Mouse (Mus musculus) cerebellum, adult 11-12 months (tissue): ENCODE results near the gene Aco1.

ENCODE experiments used
- DNase-seq: peaks from one replicate; pipeline ENCODE4 v3.0.0; 2022

The Aco1 gene

DNA sequence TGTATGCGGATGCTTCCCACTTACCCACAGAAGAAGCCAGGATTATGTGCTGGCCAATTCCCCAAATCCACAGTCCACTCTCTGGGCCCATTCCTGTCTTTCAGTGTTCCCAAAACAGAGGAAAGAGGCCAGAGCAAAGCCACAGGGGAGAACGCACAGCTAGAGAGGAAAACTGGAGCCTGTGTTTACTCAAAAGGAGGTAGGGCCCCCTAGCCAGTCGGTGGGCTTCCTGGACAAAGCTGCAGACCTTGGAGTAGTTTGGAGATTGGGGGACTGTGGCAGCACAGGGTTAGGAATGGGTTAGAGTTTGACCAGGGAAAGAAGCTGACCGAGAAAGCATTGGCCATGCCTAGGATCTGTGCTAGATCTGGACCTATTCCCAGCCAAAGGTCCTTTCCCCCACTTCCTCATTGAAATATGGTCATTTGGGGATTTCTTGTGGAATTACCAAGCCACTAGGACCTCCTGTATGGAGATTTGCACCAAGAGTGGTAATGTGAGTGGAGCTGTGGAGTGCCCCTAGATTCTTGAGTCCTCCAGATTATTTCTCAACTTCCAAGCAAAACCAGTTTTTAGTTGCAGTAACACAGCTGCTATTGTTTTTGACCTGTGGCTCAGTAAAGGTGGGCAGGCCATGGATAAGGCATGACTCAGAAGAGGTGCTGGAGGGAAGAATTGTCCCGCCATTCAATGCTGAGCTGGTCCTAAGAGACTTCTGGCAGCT, 14.8 kb downstream of the Aco1 start:
- DNase-seq: no peak

DNA sequence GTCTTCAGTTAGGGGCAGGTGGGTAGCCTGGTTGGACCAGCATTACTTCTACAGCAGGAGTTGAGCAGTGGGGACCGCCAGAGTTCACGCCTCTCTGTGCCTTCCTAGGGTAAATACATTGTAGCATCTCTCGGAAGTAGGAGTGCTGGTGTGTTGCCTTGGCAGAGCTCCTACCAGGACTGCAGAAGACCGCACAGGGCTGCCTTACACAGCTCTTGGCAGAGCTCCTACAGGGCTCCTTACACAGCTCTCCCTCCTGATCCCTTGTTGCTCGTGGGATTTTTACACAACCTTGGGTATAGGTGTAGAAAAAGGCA, 15.3 kb downstream of the Aco1 start:
- no peak for DNase-seq

DNA sequence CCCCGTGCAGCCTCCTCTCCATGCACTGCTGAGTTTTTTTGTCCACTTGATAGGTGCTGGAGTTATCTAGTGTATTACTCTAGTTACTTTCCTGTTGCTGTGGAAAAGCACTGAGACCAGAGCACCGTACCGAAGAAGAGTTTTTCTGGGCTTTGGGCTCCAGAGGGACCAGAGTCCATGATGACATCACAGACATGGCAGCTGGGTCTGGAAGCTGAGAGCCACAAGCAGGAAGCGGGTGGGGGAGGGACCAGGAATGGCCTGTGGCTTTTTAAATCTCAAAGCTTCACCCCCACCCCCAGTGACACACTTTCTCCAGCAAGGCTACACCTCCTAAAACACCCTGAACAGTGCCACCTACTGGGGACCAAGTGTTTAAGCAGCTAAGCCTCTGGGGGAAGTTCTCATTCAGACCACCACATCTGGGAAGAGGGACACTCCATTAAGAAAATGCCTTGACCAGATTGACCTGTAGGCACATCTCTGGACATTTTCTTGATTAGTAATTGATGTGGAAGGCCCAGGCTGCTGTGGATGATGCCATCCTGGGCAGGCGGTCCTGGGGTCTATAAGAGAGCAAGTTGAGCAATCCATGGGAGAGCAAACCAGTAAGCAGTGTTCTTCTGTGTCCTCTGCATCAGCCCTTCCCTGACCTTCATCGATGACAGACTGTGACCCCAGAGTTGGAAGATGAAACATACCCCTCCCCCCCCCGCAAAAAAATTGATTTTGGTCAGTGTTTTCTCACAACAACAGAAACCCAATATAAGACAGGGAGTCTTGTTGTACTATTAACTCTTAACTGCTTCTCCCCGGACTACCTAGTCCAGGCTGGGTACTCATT, 17.9 kb downstream of the Aco1 start:
- DNase-seq: no peak

DNA sequence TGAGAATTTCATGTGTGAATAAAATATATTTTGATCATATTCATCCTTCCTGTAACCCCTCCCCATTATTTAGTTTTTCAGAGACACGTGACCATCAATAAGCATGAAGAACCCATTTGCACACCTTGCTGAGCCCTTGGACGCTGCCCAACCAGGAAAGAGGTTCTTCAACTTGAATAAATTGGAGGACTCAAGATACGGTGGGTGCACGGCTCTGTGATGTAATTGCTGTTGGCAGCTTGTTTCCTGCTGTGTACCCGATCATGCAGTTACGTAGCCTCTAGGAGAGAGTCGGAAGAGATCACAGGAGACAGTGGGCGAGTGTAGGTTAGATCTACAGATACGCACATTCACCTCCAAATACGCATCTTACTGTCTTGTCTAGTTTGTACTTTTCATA, 20.8 kb downstream of the Aco1 start:
- DNase-seq: no peak

DNA sequence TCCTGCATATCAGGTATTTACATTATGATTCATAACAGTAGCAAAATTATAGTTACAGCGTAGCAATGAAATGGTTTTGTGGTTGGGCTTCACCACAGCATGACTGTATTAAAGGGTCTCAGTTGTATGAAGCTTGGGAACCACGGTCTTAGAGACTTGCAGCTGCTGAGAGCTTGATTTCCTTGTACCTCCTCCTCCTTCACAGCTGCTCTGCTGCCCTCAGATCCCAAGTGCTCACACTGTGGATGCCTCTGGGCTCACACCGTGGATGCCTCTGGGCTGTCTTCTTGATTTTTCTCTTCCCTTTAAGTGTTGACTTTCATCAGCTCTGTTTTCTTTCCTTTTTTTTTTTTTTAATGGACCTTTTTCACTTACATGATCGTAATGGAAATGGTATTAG, 28.6 kb downstream of the Aco1 start:
- DNase-seq: no peak

DNA sequence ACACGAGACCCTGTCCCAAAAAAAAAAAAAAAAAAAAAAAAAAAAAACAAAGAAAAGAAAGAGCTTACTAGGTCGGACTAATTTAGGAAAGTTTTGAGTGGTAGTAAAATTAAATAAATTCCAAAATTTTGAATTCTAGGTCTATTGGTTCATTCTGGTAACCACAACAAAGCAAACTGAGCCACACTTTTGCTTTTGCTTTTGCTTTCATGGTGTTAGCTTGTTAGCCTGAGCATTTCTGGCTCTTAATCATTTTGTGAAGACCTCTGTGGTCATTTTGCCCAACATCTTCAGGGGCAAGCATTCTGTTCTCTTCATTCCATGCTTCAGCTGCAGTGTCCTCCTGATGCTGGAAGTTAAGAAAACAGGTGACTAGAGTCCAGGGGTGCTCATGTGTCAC, 29.5 kb downstream of the Aco1 start:
- no peak for DNase-seq

DNA sequence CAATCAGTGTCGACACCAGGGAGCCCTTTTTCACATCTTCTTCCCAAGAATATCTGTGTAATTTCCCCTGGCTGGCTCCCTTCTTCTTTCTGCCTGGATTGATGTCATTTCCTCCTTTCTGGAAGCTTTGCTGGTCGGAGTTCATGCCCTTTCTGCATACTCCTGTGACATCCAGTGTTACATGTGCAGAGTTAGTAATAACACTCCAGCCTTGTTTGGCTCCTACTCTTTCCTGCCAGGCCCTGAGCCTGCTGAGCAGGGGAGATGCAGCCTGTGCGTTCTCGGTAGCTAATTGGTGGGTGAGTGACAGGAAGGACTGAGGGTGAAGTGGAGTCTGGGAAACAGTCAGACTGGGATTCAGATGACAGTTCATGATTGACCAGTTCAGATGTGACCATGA, 31.4 kb downstream of the Aco1 start:
- no peak for DNase-seq

DNA sequence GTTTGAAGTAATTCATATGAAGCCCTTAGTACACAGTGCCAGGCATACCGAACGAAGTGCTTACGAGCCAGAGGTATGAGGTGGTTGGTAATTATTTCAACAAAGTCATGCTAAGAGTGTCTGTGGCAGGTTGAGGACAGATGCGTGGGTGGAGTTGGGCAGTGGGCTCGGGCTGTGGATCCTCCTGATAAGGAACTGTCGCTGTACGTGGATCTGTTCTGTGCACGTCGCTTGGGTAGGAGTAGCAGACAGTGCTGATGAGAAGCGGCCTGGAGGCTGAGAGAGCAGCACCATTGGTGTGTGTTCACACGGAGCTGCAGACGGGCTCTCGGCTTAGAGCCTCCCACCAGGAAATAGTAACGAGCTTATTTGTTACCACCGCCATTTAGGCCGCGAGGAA, 35.7 kb downstream of the Aco1 start:
- DNase-seq: no peak

DNA sequence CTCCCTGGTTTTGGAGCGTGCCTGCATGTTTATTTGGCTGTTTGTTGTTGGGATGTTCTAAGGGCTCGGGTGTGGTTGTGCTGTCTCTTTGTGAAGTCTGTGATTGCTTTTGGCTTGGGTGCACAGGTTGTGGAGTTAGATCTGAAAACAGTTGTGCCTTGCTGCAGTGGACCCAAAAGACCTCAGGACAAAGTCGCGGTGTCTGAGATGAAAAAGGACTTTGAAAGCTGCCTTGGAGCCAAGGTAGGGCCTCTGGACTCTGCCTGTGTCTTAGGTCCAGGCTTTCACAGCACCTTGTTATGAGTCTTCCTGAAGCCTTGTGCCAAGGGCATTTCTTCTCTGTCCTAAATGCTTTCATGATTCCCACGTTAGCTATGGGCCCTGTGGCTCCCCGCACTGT, 37.2 kb downstream of the Aco1 start:
- no peak for DNase-seq

DNA sequence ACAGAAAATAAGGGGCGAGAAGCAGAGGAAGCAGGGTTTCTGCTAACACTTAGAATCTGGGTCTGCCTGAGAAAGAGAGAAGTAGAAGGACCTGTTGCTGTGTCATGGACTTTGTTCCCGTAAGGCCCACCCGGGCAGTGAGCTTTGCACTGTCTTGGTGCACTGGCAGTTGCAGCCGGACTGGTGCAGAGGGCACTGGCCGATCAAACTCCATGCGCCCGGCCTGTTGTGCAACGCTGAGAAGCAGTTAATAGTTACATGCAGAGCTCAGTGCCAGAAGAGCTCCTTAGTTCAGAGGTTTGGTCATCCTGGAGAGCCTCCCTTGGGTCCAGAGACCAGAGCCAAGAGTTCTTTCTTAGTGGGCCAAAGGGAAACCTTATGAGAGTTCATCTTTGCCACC, 38.8 kb downstream of the Aco1 start:
- no peak for DNase-seq

DNA sequence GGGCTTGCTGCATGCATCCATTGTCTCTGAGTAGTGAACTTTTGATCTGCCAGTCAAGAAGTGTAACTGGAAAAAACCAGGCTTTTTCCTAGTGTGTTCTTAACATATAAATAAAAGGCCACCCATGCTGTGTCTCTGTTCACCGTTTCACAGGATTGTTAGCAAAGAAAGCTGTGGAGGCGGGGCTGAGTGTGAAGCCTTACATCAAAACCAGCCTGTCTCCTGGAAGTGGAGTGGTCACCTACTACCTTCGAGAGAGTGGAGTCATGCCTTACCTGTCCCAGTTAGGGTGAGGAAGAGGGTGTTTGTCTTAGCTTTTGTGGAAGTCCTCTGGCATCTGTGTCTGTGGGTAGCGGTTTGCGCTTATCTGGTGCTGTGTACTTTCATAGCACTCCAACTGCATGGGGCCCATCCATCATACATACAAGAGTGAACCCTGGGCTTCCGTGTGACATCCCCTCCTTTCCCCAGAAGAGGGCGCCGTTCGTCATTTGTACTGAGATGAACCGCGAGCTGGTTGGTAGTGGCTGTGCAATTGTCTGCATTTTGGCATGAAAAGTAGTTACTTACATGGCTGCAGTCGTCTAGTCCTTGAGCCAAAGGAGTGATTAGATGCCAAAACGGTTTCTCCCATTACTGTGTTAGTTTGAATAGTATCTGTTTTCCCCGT, 39.9 kb downstream of the Aco1 start:
- no peak for DNase-seq

DNA sequence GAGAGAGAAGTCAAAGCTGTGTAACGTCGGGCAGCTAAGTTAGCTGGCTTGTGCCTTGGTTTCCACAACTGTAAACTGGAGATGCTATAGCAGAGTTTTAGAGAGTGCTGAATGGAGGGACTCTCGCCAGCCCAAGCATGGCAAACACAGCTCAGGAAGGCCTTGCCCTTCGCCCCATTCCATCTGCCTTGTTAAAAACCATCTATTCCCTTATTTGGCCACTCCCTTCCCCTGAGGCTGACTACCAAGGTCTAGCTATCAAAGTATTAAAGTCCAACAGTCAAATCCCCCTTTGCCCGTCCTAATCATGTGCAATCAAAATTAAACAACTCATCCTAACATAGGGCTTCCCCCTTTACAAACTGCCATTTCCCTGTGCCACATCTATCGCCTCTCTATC, 40.9 kb downstream of the Aco1 start:
- DNase-seq: no peak

DNA sequence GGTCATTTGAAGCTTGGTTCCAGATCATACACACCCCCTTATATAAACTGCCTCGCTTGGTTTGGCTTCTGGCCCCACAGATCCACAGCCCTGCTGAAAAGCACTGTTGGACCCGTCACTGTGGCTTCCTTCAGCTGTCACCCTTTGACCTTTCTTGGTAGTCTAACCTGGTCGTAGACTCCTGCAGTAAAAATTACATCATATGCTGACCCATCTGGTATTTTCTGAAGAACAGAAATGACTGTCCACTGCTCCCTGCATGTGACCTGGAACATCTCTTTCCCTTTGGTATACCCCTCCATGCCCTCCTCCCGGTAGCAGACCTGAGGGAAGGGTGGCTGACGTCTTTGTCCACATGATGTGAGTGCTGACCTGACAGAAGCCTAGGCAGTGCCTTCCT, 41.6 kb downstream of the Aco1 start:
- no peak for DNase-seq

DNA sequence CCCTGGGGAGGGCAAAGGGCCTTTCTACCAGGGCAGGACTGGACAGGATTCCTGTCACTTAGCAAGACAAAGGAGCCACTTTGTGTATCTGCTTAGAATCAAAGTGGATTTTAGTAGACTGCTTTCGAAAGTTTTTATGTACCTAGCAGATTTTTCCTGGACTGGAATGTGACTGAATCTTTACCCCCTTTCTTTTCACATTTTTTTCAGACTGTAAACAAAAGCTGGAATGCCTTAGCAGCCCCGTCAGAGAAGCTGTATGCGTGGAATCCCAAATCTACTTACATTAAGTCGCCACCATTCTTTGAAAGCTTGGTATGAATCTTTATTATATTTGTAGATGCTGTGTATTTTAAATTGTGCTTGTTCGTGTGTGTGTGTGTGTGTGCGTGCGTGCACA, 45.1 kb downstream of the Aco1 start:
- no peak for DNase-seq

DNA sequence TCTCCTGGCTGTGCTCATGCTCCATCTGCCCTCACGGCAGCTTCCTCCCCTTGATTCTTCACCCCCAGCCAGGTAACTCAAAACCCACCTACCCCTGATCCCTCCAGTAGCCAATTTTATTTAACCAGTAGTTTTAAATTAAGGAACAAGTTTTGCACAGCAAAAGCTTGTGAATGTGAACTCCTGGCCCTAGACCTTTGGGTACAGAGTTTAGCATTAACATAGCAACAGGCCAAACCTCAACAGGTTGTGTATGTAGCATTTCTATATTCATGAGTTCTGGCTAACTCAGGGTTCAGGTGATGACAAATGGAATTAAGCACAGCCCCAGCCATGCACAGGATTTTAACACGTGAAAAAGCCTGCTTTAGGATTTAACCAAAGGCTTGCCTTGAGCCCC, 49.4 kb downstream of the Aco1 start:
- no peak for DNase-seq

DNA sequence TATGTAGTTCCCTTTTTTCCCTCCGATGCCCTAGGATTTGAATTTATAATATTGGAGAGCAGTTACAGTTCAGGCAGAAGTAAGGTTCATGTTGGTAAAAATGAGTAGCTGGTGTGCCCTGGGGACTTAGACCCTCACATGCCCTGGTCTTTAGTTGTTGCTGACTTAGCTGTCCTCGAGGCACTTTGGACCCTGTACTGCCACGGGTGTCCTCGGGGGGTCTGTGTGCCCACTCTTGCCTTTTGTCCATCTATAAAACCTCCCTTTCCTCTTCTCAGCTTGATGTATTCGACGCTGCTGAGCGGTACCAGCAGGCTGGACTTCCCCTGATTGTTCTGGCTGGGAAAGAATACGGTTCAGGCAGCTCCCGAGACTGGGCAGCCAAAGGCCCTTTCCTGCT, 50.6 kb downstream of the Aco1 start:
- DNase-seq: no peak

DNA sequence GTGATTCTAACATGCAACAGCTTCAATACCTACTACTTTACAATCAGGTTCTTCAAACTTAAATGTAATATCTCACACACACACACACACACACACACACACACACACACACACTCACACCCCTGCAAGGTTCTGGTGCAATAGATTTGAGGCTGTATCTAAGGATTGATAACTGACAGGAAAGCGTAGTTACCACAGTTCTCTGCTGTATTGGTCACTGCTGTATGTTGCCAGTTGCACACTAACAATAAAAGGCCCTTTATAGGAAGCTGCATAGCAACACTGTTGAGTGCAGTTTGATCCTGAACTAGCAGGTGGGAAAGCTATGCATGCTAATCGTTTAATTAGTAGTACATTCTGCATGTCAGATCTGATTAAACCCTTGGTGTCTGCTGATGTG, 52.5 kb downstream of the Aco1 start:
- no peak for DNase-seq

DNA sequence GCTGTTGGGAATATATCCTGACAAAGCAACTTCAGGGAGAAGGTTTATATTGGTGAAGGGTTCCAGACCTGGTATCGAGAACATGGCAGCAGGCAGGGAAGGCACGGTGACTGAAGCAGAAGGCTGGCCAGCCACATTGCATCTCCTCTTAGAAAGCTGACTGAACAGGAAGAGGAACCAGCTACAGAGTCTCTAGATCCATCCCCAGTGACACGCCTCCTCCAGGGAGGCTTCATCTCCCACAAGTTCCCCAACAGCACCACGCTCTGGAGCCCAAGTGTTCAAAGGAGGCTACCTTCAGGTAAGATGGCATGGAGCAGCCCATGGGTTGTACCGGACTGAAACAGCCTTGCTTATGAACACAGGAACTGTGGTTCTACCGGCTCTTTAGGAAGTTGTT, 59.3 kb downstream of the Aco1 start:
- DNase-seq: no peak

DNA sequence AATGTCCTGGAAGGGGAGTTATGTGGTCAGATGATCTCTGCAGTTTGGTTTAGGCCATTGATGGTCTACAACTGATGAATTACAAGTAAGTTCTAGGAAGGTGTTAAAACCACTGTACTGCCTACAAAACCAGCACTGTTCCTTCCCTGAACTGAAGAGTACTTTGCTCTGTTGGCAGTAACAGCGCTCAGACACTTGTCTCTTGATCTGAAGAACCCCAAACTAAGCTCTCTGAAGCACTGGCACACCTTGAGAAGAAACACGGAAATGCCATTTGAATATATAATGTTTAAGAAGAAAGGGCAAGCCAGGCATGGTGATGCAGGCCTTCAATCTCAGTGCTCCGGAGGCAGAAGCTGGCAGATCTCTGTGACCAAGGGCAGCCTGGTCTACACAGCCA, 61.5 kb downstream of the Aco1 start:
- no peak for DNase-seq

DNA sequence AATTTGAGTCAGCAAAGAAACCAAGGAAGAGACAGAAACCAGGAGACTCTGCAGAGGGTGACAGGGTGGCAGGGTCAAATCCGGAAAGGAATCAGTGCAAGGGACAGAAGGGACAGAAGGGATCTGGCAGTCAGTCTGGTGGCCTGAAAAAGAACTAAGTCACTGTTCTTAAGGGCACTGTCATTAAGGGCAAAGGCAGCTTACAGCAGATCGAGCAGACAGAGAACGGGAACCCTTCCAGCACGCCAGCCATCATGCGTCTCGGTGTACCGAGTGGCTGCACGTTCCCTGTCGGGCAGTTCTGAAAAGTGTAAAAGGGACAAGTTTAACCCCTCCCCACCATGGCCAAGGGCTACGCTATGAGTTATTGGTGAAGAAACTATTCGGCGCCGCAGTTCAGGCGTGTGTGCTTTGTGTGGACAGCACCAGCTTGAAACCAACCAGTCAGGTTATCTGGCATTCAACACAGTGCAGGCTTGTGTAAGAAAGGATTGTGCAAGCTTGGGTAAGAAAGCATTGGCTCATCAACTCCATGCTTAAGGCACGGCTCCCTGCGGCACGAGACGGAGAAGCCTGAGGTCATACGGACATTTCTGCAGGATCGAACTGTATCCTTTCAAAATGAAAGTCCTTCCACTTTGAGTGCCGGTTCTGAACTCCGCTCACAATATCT, 62.5 kb downstream of the Aco1 start:
- DNase-seq: no peak

DNA sequence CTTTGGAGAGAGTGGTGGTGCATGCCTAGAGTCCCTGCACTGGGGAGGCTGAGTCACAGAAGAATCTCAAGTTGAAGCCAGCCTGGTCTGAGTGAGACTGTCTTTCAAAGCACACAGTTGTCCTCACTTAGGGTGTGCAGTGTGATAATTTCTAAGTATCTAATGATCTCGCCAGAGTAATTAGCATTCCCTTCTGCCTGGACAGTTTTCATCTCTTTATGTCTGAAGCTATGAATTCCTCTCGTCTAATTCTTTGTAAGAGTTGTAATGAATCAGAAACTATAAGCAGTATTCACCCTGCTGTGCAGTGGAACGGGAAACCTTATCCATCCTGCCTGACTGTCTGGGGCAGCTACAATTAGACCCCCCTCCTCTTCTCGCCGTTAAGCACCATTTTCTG, 64.8 kb downstream of the Aco1 start:
- DNase-seq: no peak

DNA sequence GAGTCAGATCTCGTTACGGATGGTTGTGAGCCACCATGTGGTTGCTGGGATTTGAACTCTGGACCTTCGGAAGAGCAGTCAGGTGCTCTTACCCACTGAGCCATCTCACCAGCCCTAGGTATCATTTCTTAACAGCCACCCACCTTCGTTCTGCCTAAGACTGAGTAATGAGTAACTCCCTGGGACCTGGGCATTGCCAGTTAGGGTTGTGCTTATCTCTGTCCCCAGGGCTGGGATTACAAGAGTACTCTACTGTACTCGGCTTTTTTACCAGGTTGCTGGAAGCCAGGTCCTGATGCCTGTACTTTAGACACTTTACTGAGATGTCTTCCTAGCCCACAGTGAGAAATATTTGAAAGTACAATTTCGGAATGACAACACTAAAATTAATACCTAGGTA, 69.3 kb downstream of the Aco1 start:
- DNase-seq: no peak

DNA sequence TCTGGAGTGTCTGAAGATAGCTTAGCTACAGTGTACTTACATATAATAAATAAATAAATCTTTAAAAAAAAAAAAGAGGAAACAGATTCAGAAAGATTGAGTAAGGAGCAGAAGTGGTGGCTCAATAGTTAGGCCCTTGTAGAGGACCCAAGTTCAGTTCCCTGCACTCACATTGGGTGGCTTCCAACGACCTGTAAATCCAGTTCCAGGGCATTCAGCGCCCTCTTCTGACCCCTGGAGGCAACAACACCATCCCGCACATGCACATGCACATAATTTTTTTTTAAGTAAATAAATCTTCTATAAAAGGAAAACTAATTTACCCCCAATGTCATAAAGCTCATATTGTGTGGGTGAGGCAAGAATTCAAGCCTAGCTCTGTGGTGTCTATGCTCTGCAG, 75.0 kb downstream of the Aco1 start:
- DNase-seq: no peak

DNA sequence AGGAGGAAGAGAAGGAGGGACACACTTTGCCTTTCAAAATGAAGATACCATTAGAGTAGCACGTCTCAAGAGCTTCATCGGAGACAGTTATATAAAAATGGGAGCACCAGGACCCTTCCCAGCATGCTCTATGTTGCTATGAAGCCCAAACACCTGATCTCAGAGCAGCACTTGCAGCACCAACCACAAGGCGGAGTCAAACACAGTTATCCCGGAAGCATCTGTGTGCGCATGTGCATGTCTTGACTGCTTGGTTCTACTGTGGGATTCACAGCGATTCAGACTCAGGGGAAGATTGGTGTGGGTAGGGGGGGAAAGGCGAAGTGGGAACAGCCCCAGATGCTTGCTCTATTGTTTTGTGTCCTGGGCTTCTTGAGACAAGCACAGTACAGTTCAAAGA, 75.5 kb downstream of the Aco1 start:
- no peak for DNase-seq
